Mouse (Mus musculus) activated CD4-positive, CD25-positive, alpha-beta regulatory T cell, adult 4 months (primary cell): ENCODE measurements around the gene 2210016F16Rik. TPM values are rescaled to one million over a fixed set of nuclear protein-coding genes. Genes with fewer than 3 reads are reported as not detected.
A peak's percentile ranks its signal among the peaks of the same experiment; 100 is the strongest.
"Not testable (repeated sequence)": the region's sequence is repeated elsewhere in the genome, so short reads cannot be mapped to it uniquely, and the experiment has no call there.

Experiments
- ATAC-seq: one replicate; pipeline ENCODE4 v1.8.0; 2017
- polyA plus RNA-seq, 2 experiments: library from polyadenylated mRNA; unstranded; fragments of 100-300 nt; shearing (Covaris generic); gene quantifications; one replicate each; pipeline ENCODE4 v1.2.1; 2017

2210016F16Rik gene
- polyA plus RNA-seq, 2 experiments from 2014 or later, result 25.5 to 29.7 TPM

- ATAC-seq, result no peak
Observed at GRCm38 (mm10) chr13:58372278-58373152, 12.5 kb downstream of the 2210016F16Rik start.

GRCm38 (mm10) chr13:58368835-58369234, 16.2 kb downstream of the 2210016F16Rik start:
- ATAC-seq, result no peak

GRCm38 (mm10) chr13:58367641-58368040, 17.4 kb downstream of the 2210016F16Rik start:
- no peak for ATAC-seq

GRCm38 (mm10) chr13:58366373-58366772, 18.7 kb downstream of the 2210016F16Rik start:
- ATAC-seq, result no peak

- ATAC-seq, result not testable (repeated sequence)
Observed at GRCm38 (mm10) chr13:58365179-58365578, 19.8 kb downstream of the 2210016F16Rik start.

- ATAC-seq, result no peak
Observed at GRCm38 (mm10) chr13:58364353-58365175, 20.5 kb downstream of the 2210016F16Rik start.

GRCm38 (mm10) chr13:58359304-58359653, 25.7 kb downstream of the 2210016F16Rik start:
- ATAC-seq, result peak; percentile 43

GRCm38 (mm10) chr13:58358629-58359303, 26.3 kb downstream of the 2210016F16Rik start, which contains the start of gene Kif27:
Gene Kif27, minus strand, starts transcription at chr13:58359122.
- peak; percentile 99 for ATAC-seq

- no peak for ATAC-seq
Observed at GRCm38 (mm10) chr13:58352996-58353395, 32.0 kb downstream of the 2210016F16Rik start.

GRCm38 (mm10) chr13:58350606-58351005, 34.4 kb downstream of the 2210016F16Rik start:
- ATAC-seq, result no peak

GRCm38 (mm10) chr13:58344505-58344904, 40.5 kb downstream of the 2210016F16Rik start:
- ATAC-seq, result no peak

- ATAC-seq, result no peak
Observed at GRCm38 (mm10) chr13:58337456-58337855, 47.6 kb downstream of the 2210016F16Rik start.

GRCm38 (mm10) chr13:58334116-58334515, 50.9 kb downstream of the 2210016F16Rik start:
- no peak for ATAC-seq

Other genes with a start within 250 kb of the 2210016F16Rik start
- gene Idnk, start 227.6 kb downstream of the 2210016F16Rik start, polyA plus RNA-seq, result 100 to 1,000 TPM; 250 to 265 TPM
- gene Ubqln1, start 169.6 kb downstream of the 2210016F16Rik start, polyA plus RNA-seq, result 10 to 100 TPM; 15.4 to 17.0 TPM
- under 1 TPM; 0.22 to 0.74 TPM for gene Gkap1, start 109.5 kb downstream of the 2210016F16Rik start, polyA plus RNA-seq
- not detected for gene Kif27, start 26.1 kb downstream of the 2210016F16Rik start, polyA plus RNA-seq
- 10 to 100 TPM; 24.5 to 25.2 TPM for gene Rmi1, start 17.0 kb upstream of the 2210016F16Rik start, polyA plus RNA-seq
- gene Hnrnpk, start 18.1 kb upstream of the 2210016F16Rik start, polyA plus RNA-seq, result 1,000 to 10,000 TPM; 2,185 to 2,296 TPM
- under 1 TPM in 1 of 2 experiments, not detected in 1; 0.21 TPM for gene Slc28a3, start 225.7 kb upstream of the 2210016F16Rik start, polyA plus RNA-seq